Mouse (Mus musculus) thymus, adult 2 months (tissue): Measurements from ENCODE around the gene Pqlc3.

Experiments
- CTCF ChIP-seq: fragments of 200-500 bp; IDR thresholded peaks from 2 replicates; pipeline ENCODE4 v1.5.1; 2012; ENCODE audit warnings: mild to moderate bottlenecking, control low read depth, low read length, moderate library complexity, borderline replicate concordance; ENCODE audit not compliant: control insufficient read depth, poor library complexity, insufficient read depth; ENCODE audit errors: extremely low read depth
- POLR2A ChIP-seq: fragments of 200-500 bp; IDR thresholded peaks from 2 replicates; pipeline ENCODE4 v1.6.1; 2012; ENCODE audit warnings: mild to moderate bottlenecking, low read length, control low read depth, moderate library complexity; ENCODE audit not compliant: control insufficient read depth, poor library complexity, insufficient read depth; ENCODE audit errors: extremely low read depth

DNA sequence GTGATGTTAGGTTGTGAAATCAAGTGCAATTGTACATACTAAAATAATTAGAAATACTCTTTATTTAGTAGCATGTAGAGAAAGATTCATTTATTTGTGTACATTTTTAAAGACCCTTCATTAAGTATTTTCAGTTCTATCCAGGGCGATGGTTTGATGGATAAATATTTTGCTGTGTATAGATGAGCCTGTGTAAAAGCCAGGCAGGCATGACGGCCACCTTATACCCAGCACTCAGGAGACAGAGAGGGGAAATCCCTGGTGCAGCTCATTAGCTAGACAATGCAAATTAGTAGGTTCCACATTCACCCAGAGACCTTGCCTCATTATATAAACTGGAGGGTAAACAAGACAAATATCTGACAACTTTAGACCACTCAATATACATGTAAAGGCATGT is 36.9 kb downstream of the Pqlc3 start:
- TF ChIP-seq CTCF (no peak), POLR2A (no peak)
